Mouse (Mus musculus) hindbrain, embryonic 15.5 days (tissue): ENCODE results near the gene Nufip1. TPM values are rescaled to one million over a fixed set of nuclear protein-coding genes. Genes with fewer than 3 reads are reported as not detected.

Experiments
- ATAC-seq: fragments of 200-750 bp; cut with Nextera tagmentation; 2 replicates; pipeline ENCODE4 v1.8.0; 2017; ENCODE audit warnings: low read depth, moderate number of reproducible peaks, moderate TSS enrichment; ENCODE audit not compliant: low FRiP score
- H3K27ac ChIP-seq: fragments of 300-500 bp; sonication (generic); replicated peaks from 2 replicates; pipeline ENCODE4 v1.5.1; 2015; ENCODE audit warnings: mild to moderate bottlenecking, inconsistent platforms
- H3K27me3 ChIP-seq: fragments of 300-500 bp; sonication (generic); 2 replicates; pipeline ENCODE4 v1.6.1; 2015; ENCODE audit warnings: control low read depth, inconsistent platforms
- H3K36me3 ChIP-seq: fragments of 300-500 bp; sonication (generic); 2 replicates; pipeline ENCODE4 v1.6.1; 2015; ENCODE audit warnings: control low read depth, inconsistent platforms
- H3K4me1 ChIP-seq: fragments of 300-500 bp; sonication (generic); replicated peaks from 2 replicates; pipeline ENCODE4 v1.6.1; 2015; ENCODE audit warnings: control low read depth, inconsistent platforms
- H3K4me2 ChIP-seq: fragments of 300-500 bp; sonication (generic); 2 replicates; pipeline ENCODE4 v1.6.1; 2015; ENCODE audit warnings: moderate library complexity, mild to moderate bottlenecking, inconsistent platforms
- H3K4me3 ChIP-seq: fragments of 300-500 bp; sonication (generic); 2 replicates; pipeline ENCODE4 v1.5.1; 2015; ENCODE audit warnings: mild to moderate bottlenecking, inconsistent platforms
- H3K9ac ChIP-seq: fragments of 300-500 bp; sonication (generic); 2 replicates; pipeline ENCODE4 v1.6.1; 2015; ENCODE audit warnings: inconsistent platforms
- H3K9me3 ChIP-seq: fragments of 300-500 bp; sonication (generic); 2 replicates; pipeline ENCODE4 v1.6.1; 2016; ENCODE audit warnings: control low read depth, inconsistent platforms
- WGBS: fragments of 180-500 bp; shearing (Covaris S2); methylation state at CpG from one replicate; pipeline ENCODE4 v1.1.7; 2015; 5-methylcytosine and 5-hydroxymethylcytosine counted together
- polyA plus RNA-seq: library from polyadenylated mRNA; unstranded; fragments of >200 nt; fragmentation: Nextera tagmentation; extraction: Ambion mirVana; gene quantifications from 2 replicates; pipeline ENCODE4 v1.2.1, GENCODE M21; 2015

The Nufip1 gene
- polyA plus RNA-seq, 1 experiment from 2014 or later, result 13.3 TPM

DNA sequence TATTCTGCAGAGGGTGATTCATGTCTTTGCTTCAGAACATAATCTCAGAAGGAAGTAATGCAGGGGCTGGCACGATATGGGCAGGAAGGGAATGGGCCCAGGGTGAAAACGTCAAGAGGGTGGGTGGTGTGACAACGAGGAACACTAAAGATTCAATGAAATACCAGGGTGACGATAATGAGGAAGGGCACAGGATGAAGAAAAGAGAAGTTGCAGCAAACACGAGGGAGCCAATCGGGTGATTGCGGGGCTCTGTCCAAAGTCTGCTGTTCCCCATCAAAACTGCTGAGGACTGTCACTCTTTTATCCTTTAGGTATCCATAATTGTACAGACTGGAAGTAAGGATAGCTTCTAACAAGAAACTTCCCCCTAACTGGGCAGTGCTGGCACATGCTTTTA lies 13.4 kb upstream of the Nufip1 start:
- Histone ChIP-seq H3K9ac (no peak overlapping the region), H3K4me1 (no peaks in the 10 kb centered on the region), H3K4me3 (no peak overlapping the region), H3K27ac (no peak overlapping the region), H3K9me3 (no peaks in the 10 kb centered on the region), H3K4me2 (no peak overlapping the region), H3K27me3 (no peaks in the 10 kb centered on the region), H3K36me3 (peaks cover 60% of the 10 kb centered on the region)
- no peak for ATAC-seq
- 93% methylated on average over 7 of the region's 7 CpGs for WGBS

DNA sequence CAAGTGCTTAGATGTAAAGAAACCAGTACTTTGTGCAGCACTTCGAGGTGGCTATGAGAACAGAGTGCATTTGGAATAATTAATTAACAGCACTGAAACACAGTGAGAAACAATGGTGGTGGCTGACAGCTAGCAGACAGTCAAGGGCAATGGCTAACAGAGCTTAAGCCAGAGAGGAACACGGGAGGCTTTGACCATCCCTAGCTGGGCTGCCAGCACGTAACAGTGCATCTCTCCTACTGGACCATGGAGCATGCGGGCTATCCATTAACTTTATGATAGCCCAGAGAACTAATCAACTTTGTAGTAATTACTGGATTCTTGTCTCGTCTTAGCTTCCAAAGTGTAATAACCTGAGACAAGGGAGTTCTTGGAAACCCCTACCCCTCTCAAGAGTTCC lies 12.9 kb upstream of the Nufip1 start:
- WGBS, result 95% methylated on average over 5 of the region's 5 CpGs
- peaks cover 58% of the 10 kb centered on the region for H3K36me3 ChIP-seq
- no peak for ATAC-seq
- no peak overlapping the region for H3K4me3 ChIP-seq
- no peak overlapping the region for H3K27ac ChIP-seq
- H3K4me2 ChIP-seq, result no peak overlapping the region
- no peaks in the 10 kb centered on the region for H3K27me3 ChIP-seq
- H3K4me1 ChIP-seq, result no peaks in the 10 kb centered on the region
- no peak overlapping the region for H3K9ac ChIP-seq
- no peaks in the 10 kb centered on the region for H3K9me3 ChIP-seq

DNA sequence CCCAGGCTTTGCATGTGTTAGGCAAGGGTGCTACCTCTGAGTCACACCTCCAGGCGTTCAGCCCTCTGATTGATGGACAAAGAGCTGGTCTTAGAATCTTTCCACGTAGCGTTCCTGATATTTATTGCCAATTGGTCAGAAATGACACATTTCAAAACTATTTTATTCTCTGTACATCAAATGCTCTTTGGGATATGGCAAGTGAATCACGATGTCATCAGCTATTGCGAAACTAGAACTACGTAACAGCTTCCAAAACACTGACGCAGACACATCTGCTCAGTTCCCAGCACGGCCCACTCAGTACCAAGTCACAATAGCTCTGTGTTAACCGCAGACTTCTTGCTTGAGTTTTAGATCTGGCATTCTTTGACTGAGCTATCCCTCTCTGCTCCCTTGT lies 11.1 kb upstream of the Nufip1 start:
- 96% methylated on average over 9 of the region's 9 CpGs for WGBS
- Histone ChIP-seq H3K9ac (no peak overlapping the region), H3K4me3 (no peak overlapping the region), H3K27me3 (no peaks in the 10 kb centered on the region), H3K36me3 (peaks cover 54% of the 10 kb centered on the region), H3K27ac (no peak overlapping the region), H3K4me1 (no peaks in the 10 kb centered on the region), H3K4me2 (no peak overlapping the region), H3K9me3 (no peaks in the 10 kb centered on the region)
- no peak for ATAC-seq

DNA sequence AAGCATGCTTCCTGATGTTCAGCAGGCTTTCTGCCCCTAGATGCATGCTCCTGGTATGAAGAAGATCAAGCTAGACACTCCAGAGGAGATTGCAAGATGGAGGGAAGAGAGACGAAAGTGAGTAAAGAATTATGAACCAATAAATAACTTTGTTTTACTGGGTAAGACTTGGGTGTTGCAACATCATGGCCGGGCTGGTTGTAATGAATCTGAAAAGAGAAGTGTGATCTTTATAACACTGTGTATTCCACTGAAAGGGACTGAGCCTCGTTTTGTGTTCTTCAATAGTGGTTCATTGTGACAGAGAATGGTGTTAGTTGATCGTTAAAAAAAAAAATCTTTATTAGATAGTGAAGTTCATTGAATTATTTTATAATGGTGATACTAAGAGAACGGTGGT lies 5.1 kb downstream of the Nufip1 start:
- Histone ChIP-seq H3K27ac (no peak overlapping the region), H3K4me1 (peaks cover 17% of the 10 kb centered on the region), H3K9ac (no peak overlapping the region), H3K4me2 (no peak overlapping the region), H3K36me3 (peaks cover 33% of the 10 kb centered on the region), H3K27me3 (no peaks in the 10 kb centered on the region), H3K9me3 (no peaks in the 10 kb centered on the region), H3K4me3 (no peak overlapping the region)
- WGBS, result 88% methylated on average over 5 of the region's 5 CpGs
- no peak for ATAC-seq

DNA sequence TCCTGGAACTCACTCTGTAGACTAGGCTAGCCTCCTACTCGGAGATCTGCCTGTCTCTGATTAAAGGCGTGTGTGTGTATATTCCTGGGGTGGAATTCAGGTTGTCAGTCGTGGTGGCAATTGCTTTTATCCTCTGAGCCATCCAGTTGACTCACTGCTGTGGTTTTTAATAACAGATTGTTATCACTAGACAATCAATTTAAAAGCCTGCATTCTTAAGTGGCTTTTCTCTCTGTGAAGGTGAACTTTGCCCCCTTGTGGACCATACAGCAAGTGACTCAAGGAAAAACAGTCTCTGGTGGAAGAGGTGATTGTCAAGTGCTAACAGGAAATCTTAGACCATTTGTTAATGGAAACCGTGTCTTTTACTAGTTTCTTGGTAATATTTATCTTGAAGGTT lies 8.3 kb downstream of the Nufip1 start:
- Histone ChIP-seq H3K9me3 (no peaks in the 10 kb centered on the region), H3K4me2 (no peak overlapping the region), H3K27ac (no peak overlapping the region), H3K27me3 (no peaks in the 10 kb centered on the region), H3K4me1 (no peaks in the 10 kb centered on the region), H3K4me3 (no peak overlapping the region), H3K9ac (no peak overlapping the region), H3K36me3 (peaks cover 35% of the 10 kb centered on the region)
- no peak for ATAC-seq
- WGBS, result 78% methylated on average over 4 of the region's 4 CpGs

DNA sequence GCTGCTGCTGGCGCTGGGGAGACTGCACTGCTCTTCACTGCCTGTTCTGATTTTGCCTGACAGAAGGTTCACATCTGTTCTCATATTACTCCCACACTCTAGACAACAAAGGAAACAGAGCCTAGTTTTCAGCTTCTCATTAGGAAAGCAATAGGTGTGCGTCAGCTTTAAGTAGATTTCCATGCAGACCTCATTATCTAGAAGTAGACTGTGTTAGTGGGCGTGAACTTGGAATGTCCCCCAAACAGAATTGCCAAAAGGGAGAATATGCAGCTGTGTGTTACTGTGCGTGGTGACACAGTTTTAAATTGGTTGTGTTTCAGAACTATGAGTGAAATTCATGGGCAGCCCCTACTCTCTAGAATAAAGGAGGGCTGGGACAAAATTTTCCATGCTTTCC lies 9.8 kb downstream of the Nufip1 start:
- no peak overlapping the region for H3K4me3 ChIP-seq
- no peaks in the 10 kb centered on the region for H3K4me1 ChIP-seq
- no peak overlapping the region for H3K27ac ChIP-seq
- H3K4me2 ChIP-seq, result no peak overlapping the region
- no peaks in the 10 kb centered on the region for H3K27me3 ChIP-seq
- H3K36me3 ChIP-seq, result peaks cover 38% of the 10 kb centered on the region
- ATAC-seq, result no peak
- H3K9ac ChIP-seq, result no peak overlapping the region
- H3K9me3 ChIP-seq, result no peaks in the 10 kb centered on the region
- 89% methylated on average over 4 of the region's 4 CpGs for WGBS

DNA sequence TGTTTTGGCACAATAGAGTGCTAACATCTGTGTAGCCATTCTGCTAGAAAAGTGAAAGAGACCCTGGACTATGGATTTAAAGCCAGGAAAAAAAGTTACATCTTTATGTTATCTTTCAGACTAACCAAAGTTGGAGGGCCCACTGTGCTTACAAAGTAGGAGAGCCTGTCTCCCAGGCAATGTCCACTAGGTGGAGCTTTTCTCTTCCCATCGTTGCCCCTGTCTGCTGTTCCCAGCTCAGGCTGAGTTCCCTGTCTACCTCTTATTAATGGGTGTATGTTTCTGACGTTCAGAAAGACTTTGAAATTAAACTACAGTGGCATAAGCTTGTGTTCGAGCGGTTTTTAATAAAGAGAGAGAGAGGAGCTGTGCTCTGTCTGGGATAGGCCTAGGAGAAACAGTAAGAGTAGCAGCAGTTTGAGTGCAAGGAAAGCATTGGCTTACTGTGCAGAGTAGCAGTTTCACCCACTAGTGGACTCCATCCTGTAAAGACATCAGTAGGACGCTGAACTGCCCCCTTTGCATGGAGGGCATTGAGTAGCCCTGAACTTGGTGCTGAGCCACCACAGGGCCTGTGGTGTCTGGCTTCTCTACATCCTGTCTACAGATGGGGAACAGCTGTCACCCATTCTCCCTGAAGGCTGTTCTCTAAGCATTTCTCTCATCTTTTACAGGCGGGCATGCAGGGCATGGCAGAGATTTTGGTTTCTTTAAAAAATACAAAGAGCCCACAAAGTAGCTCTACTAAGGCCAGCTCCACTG lies 11.4 kb downstream of the Nufip1 start:
- Histone ChIP-seq H3K36me3 (peaks cover 39% of the 10 kb centered on the region), H3K4me2 (no peak overlapping the region), H3K27me3 (no peaks in the 10 kb centered on the region), H3K4me1 (no peaks in the 10 kb centered on the region), H3K9ac (no peak overlapping the region), H3K27ac (no peak overlapping the region), H3K9me3 (no peaks in the 10 kb centered on the region), H3K4me3 (no peak overlapping the region)
- WGBS, result 61% methylated on average over 6 of the region's 6 CpGs
- ATAC-seq, result peak; percentile 69; the same call in 1 of the 2 replicates

DNA sequence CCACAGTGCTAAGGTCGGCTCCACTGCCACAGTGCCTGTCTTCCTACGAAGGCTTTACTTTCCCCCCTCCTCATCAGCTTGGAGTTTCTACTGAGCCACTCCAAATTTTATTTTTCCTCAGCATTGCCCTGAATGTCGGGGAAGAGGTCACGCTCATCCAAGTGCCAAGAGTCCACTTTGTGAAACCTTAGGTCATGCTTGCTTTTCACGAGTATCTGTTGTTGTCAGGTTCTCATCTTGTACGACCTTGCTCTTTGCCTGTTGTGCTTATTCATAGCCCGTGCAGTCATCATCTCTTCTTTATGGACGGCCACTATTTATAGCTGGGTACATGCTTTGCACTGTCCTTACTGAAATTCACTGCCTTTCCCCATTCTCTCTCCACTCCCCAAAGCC lies 12.0 kb downstream of the Nufip1 start:
- Histone ChIP-seq H3K4me1 (no peaks in the 10 kb centered on the region), H3K9ac (no peak overlapping the region), H3K4me2 (no peak overlapping the region), H3K27ac (no peak overlapping the region), H3K4me3 (no peak overlapping the region), H3K36me3 (peaks cover 44% of the 10 kb centered on the region), H3K9me3 (no peaks in the 10 kb centered on the region), H3K27me3 (no peaks in the 10 kb centered on the region)
- WGBS, result 96% methylated on average over 8 of the region's 8 CpGs
- no peak for ATAC-seq

DNA sequence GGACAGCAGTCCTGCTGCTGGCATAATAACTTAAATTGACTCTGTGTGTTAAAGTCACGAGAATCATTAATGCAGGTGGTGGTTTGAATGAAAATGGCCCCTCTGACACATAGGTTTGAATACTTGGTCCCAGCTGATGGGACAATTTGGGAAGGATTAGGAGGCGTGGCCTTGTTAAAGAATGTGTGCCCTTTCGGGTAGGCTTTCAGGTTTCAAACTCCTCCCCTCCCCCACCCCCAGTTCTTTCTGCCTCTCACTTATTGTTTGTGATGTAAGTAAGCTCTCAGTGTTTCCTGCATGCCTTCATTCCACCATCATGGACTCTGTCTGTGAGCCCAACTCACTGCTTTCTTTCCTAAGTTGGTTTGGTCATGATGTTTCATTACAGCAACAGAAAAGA lies 16.6 kb downstream of the Nufip1 start:
- WGBS, result 84% methylated on average over 3 of the region's 3 CpGs
- ATAC-seq, result no peak
- Histone ChIP-seq H3K9me3 (no peaks in the 10 kb centered on the region), H3K36me3 (peaks cover 61% of the 10 kb centered on the region), H3K27me3 (no peaks in the 10 kb centered on the region), H3K4me3 (no peak overlapping the region), H3K4me1 (no peaks in the 10 kb centered on the region), H3K4me2 (no peak overlapping the region), H3K27ac (no peak overlapping the region), H3K9ac (no peak overlapping the region)

DNA sequence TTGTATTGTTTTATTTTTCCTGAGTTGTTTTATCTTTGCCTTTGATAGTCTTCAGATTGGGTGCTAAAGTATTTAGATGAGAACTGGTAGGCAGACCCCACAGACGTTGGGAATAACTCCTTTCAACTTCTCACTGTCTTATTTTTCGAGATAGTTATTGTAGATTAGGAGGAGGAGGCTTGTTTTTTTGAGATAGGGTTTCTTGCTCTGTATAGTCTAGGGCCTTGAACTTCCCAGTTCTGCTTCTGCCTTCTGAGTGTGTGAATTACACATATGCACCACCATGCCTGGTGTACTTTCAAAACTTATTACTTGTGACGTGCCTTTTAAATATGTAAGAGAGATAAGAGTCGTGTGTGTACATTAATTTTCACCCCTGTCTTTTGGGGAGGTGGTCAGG lies 17.5 kb downstream of the Nufip1 start:
- WGBS, result 92% methylated on average over 4 of the region's 4 CpGs
- Histone ChIP-seq H3K27ac (no peak overlapping the region), H3K4me2 (no peak overlapping the region), H3K4me1 (no peaks in the 10 kb centered on the region), H3K9me3 (no peaks in the 10 kb centered on the region), H3K4me3 (no peak overlapping the region), H3K27me3 (no peaks in the 10 kb centered on the region), H3K9ac (no peak overlapping the region), H3K36me3 (peaks cover 69% of the 10 kb centered on the region)
- no peak for ATAC-seq

DNA sequence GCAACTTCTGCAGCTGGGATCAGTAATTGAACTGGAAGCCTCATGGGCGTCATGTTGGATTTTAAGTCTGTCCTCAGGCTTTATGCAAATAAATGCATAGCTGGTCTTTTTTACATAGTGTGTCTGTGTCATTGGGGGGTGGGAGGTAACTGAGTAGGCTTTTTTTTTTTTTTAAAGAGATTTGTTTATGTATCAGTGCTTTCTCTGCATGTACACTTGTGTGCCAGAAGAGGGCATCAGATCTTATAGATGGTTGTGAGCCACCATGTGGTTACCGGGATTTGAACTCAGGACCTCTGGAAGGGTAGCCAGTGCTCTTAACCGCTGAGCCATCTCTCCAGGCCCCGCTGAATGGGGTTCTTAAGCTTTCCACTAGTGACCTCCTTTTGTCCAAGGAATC lies 24.3 kb downstream of the Nufip1 start:
- no peaks in the 10 kb centered on the region for H3K27me3 ChIP-seq
- no peaks in the 10 kb centered on the region for H3K9me3 ChIP-seq
- H3K36me3 ChIP-seq, result peaks cover 55% of the 10 kb centered on the region
- no peak overlapping the region for H3K4me2 ChIP-seq
- H3K4me3 ChIP-seq, result no peak overlapping the region
- H3K9ac ChIP-seq, result no peak overlapping the region
- no peak for ATAC-seq
- WGBS, result 92% methylated on average over 4 of the region's 4 CpGs
- H3K4me1 ChIP-seq, result no peaks in the 10 kb centered on the region
- no peak overlapping the region for H3K27ac ChIP-seq

DNA sequence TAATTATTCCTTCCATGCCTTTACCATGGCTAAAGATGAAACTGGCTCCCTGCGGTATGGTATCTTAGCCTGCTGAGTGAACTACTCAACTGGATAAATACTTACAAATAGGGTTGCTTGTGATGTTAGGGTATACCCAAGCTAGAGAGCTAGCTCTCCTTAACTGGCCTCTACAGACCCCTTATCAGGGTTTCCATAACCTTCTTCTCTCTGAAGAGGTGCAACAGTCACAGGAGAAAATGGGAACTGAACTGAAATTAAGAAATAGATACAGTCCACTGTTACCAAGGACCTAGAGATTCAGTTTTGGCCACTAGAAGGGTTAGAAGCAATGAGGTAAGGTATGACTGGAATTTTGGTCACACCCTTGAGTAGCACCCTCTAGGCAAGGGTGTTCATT lies 34.6 kb downstream of the Nufip1 start:
- no peak overlapping the region for H3K27ac ChIP-seq
- 76% methylated on average over 1 of the region's 1 CpGs for WGBS
- no peak overlapping the region for H3K4me2 ChIP-seq
- no peaks in the 10 kb centered on the region for H3K36me3 ChIP-seq
- no peaks in the 10 kb centered on the region for H3K4me1 ChIP-seq
- no peak overlapping the region for H3K4me3 ChIP-seq
- no peak for ATAC-seq
- no peak overlapping the region for H3K9ac ChIP-seq
- H3K27me3 ChIP-seq, result no peaks in the 10 kb centered on the region
- H3K9me3 ChIP-seq, result no peaks in the 10 kb centered on the region

DNA sequence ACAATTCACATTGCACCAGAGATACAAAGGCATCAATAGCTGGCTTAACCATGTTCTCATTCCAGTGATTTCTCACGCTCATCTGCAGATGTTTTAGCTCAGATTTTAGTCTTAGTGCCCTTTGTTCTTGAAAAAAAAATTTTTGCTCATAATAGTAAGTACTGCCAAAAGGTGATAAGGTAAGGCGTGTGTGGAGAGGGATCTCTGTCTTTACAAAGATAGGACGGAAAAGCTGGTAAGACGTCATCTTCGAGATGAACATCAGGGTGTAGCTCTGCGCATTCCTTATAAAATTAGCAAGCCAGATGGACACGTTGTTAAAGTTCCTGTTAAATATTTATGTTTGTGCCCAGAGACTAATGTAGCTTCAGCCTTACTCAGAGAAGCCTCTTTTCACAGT lies 35.2 kb downstream of the Nufip1 start:
- Histone ChIP-seq H3K27ac (no peak overlapping the region), H3K9me3 (no peaks in the 10 kb centered on the region), H3K4me1 (no peaks in the 10 kb centered on the region), H3K36me3 (no peaks in the 10 kb centered on the region), H3K27me3 (no peaks in the 10 kb centered on the region), H3K4me2 (no peak overlapping the region), H3K4me3 (no peak overlapping the region), H3K9ac (no peak overlapping the region)
- no peak for ATAC-seq
- 66% methylated on average over 7 of the region's 7 CpGs for WGBS
